Mouse (Mus musculus): ENCODE measurements around the gene Tmprss6.

Tmprss6 gene

GRCm38 (mm10) chr15:78420395-78420794 lies 48.0 kb downstream of the Tmprss6 start:
- DNase-seq (ENCODE audit: low spot score in 2 of 2) = no peak

- DNase-seq (ENCODE audit: low spot score in 2 of 2) = no peak
These were observed 51.5 kb downstream of the Tmprss6 start for GRCm38 (mm10) chr15:78416937-78417336.

- DNase-seq (ENCODE audit: low spot score in 2 of 2) = no peak
These were observed 54.3 kb downstream of the Tmprss6 start for GRCm38 (mm10) chr15:78414157-78414556.

- DNase-seq (ENCODE audit: low spot score in 2 of 2) = no peak
These were observed 54.7 kb downstream of the Tmprss6 start for GRCm38 (mm10) chr15:78413719-78414117.

GRCm38 (mm10) chr15:78413083-78413718 lies 55.2 kb downstream of the Tmprss6 start:
- DNase-seq (ENCODE audit: low spot score in 2 of 2) = no peak

GRCm38 (mm10) chr15:78409570-78410052 lies 58.8 kb downstream of the Tmprss6 start:
- DNase-seq (ENCODE audit: low spot score in 2 of 2) = no peak

GRCm38 (mm10) chr15:78406293-78406934 lies 62.0 kb downstream of the Tmprss6 start, which contains the start of gene Mpst:
Gene Mpst (plus strand): TSS chr15:78406416.
- DNase-seq (ENCODE audit: low spot score in 2 of 2) = peak; percentile 79 to 84

- peak; percentile 87 to 89 for DNase-seq (ENCODE audit: low spot score in 2 of 2)
These were observed 62.8 kb downstream of the Tmprss6 start, which contains the start of gene Tst for GRCm38 (mm10) chr15:78405517-78406211. Gene Tst (minus strand): TSS chr15:78405907.

GRCm38 (mm10) chr15:78405098-78405497 lies 63.3 kb downstream of the Tmprss6 start:
- no peak for DNase-seq (ENCODE audit: low spot score in 2 of 2)

- no peak for DNase-seq (ENCODE audit: low spot score in 2 of 2)
These were observed 64.5 kb downstream of the Tmprss6 start for GRCm38 (mm10) chr15:78403896-78404295.

- no peak for DNase-seq (ENCODE audit: low spot score in 2 of 2)
These were observed 65.1 kb downstream of the Tmprss6 start for GRCm38 (mm10) chr15:78403301-78403741.

- no peak for DNase-seq (ENCODE audit: low spot score in 2 of 2)
These were observed 66.0 kb downstream of the Tmprss6 start for GRCm38 (mm10) chr15:78402423-78402822.

GRCm38 (mm10) chr15:78401921-78402320 lies 66.5 kb downstream of the Tmprss6 start:
- DNase-seq (ENCODE audit: low spot score in 2 of 2) = peak; percentile 34 to 45

GRCm38 (mm10) chr15:78401345-78401744 lies 67.1 kb downstream of the Tmprss6 start:
- no peak for DNase-seq (ENCODE audit: low spot score in 2 of 2)

GRCm38 (mm10) chr15:78395478-78395962 lies 72.9 kb downstream of the Tmprss6 start, which contains the start of gene Tex33:
Gene Tex33 (minus strand): TSS chr15:78395912.
- no peak for DNase-seq (ENCODE audit: low spot score in 2 of 2)

GRCm38 (mm10) chr15:78390855-78391254 lies 77.6 kb downstream of the Tmprss6 start:
- no peak for DNase-seq (ENCODE audit: low spot score in 2 of 2)
